Mouse (Mus musculus) megakaryocyte-erythroid progenitor cell, adult 5-6 weeks (primary cell): ENCODE results near the gene Akap9. TPM values are rescaled to one million over a fixed set of nuclear protein-coding genes. Genes with fewer than 3 reads are reported as not detected.
"Not testable (repeated sequence)": the region's sequence is repeated elsewhere in the genome, so short reads cannot be mapped to it uniquely, and the experiment has no call there.

ENCODE experiments used
- ATAC-seq: replicated peaks from 2 replicates; pipeline ENCODE4 v1.8.0; 2016; ENCODE audit warnings: mild to moderate bottlenecking, inconsistent platforms; ENCODE audit not compliant: severe bottlenecking, poor library complexity, low FRiP score, low TSS enrichment
- total RNA-seq, 2 experiments: library from RNA; stranded (forward) in 1 of 2; stranded (reverse) in 1 of 2; fragments of 200-1000, 215-1000 nt in 1 of 2; fragments of >200 nt in 1 of 2; fragmentation: Nextera tagmentation in 1 of 2; gene quantifications; 2 replicates each; pipeline ENCODE4 v1.2.3; 2014 to 2017

Gene Akap9
- total RNA-seq, 2 experiments from 2014 or later: 52.3 to 59.7 TPM

DNA sequence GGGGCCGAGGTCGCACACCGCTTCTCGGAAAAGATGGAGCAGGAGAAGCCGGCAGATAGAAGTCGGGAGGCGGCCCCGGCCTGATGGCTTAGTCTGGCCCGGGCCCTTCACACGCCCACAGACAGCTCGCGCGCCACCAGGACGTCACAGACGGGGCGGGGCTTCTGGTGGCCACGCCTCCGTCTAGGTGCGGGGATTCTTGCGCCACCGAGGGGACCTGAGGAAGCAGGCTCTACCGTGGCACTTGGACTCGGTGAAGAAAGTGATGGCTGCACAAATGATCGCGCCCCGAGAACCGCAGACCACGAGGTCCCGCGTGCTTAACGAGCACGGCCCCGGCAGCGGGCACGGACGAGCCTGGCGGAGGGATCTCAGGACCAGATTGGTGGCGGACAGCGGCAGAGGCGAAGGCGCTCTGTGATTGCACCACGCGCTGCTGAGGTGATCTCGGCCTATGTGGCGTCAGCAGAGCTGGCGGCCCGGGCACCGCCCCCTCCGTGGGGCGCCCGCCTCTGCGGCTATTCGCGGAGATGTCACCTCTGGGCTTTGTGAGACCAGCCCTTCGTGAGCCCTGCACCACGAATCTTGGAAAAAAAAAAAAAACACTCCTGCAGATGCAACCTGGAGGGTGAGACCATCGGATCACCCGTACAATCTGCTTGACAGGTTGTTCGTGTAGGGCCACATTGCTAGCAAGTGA, 176.6 kb downstream of the Akap9 start, which contains the start of gene Cyp51:
Cyp51 (minus strand) TSS at position 406 of the 700 bp plus-strand sequence.
- peak; percentile 98 for ATAC-seq

DNA sequence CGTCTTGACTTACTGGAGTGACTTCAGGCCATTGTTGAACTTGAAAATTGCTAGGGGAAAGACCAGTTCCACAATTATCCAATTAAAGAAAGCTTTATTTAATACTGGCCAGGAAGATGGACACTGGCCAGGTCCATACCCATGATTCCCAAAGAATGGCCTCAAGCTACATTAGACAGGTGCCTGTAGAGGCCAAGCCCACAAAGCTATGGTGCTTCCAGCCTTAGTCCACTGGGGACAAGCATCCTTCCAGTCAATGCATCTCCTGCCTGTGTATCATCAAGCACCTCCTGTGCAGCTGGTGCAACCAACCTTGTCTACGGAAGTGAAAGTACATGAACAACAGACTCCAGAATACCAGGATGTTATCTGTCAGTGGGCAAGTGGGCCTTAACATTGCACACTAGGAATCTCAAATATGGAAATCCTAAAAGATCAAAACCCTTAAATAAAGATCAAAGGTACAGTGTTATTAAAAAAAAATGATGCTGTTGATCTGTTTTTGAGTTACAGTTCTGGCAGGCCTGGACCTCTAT, 177.9 kb downstream of the Akap9 start:
- no peak for ATAC-seq

DNA sequence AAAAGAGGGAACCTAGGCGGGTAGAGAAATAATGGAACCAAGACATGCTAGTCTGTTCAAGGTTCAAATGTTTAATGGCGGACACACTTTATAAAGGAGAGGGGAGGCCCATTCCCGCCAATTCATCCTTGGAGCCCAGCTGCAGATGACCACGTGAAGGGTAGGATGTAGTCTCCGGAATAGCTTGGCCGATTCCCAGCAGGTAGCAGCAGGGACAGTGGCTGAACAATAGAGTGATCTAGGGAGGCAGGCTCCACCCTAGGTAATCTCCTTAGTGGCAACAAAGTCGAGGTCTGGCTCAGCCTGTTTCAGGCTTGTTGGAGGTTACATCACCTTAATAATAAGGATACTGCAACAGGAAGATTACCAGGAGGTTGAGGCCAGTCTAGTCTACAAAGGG, 179.2 kb downstream of the Akap9 start:
- not testable (repeated sequence) for ATAC-seq

DNA sequence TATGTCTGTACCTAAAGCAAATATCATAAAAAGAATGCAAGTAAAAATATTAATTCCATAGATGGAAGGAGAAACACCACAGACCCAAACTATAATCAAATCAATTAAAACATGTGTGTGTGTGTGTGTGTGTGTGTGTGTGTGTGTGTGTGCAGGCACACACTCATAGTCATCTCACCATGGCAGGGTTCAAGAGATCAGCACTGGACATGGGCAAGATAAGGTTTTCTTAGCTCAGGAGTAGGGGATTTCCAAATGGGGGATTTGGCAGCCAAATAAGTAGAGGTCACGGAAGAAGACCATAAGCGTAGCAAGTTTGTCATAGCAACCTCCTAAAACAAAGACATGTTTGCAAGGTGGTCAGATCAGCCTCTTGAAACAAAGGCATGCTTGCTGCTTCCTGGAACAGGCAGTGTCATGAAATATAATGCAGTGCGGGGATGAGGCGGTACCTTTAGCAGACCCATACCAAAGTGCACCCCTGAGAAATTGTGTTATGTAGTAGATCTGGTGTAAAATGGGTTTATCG, 184.8 kb downstream of the Akap9 start:
- no peak for ATAC-seq

Other genes with a start within 250 kb of the Akap9 start
- gene Ankib1, start 125.1 kb upstream of the Akap9 start, total RNA-seq (2014; fragmentation: Nextera tagmentation): 29.0 and 34.5 TPM in 2 replicates
- gene Ankib1, start 125.1 kb upstream of the Akap9 start, total RNA-seq (2017): 44.4 and 63.5 TPM in 2 replicates
- 68.1 and 79.3 TPM in 2 replicates for gene Krit1, start 124.9 kb upstream of the Akap9 start, total RNA-seq (2014; fragmentation: Nextera tagmentation)
- 54.5 and 69.1 TPM in 2 replicates for gene Krit1, start 124.9 kb upstream of the Akap9 start, total RNA-seq (2017)
- gene Lrrd1, start 82.9 kb upstream of the Akap9 start, total RNA-seq (2014; fragmentation: Nextera tagmentation): 0.31 TPM in 1 of 2 replicates, not detected in the other
- gene Lrrd1, start 82.9 kb upstream of the Akap9 start, total RNA-seq (2017): 0.28 TPM in 1 of 2 replicates, not detected in the other
- gene Mterf1a, start 34.1 kb upstream of the Akap9 start, total RNA-seq (2014; fragmentation: Nextera tagmentation): 9.2 and 13.4 TPM in 2 replicates
- gene Mterf1a, start 34.1 kb upstream of the Akap9 start, total RNA-seq (2017): 12.5 and 21.6 TPM in 2 replicates
- gene Cyp51, start 176.7 kb downstream of the Akap9 start, total RNA-seq (2014; fragmentation: Nextera tagmentation): 7.4 and 11.0 TPM in 2 replicates
- 17.5 and 27.3 TPM in 2 replicates for gene Cyp51, start 176.7 kb downstream of the Akap9 start, total RNA-seq (2017)